Mouse (Mus musculus) myocyte (in vitro differentiated cells): ENCODE results near the gene Zc3h12c. TPM values are rescaled to one million over a fixed set of nuclear protein-coding genes. Genes with fewer than 3 reads are reported as not detected.

Experiments
- H3K27me3 ChIP-seq: one replicate; pipeline ENCODE4 v1.6.1; 2011; ENCODE audit not compliant: control insufficient read depth, insufficient read depth, insufficient read length
- H3K36me3 ChIP-seq: one replicate; pipeline ENCODE4 v1.6.1; 2011; ENCODE audit not compliant: control insufficient read depth, insufficient read depth
- H3K4me2 ChIP-seq: one replicate; pipeline ENCODE4 v1.6.1; 2011; ENCODE audit warnings: low read depth, control low read depth
- H3K4me3 ChIP-seq: one replicate; pipeline ENCODE4 v1.5.1; 2011; ENCODE audit warnings: mild to moderate bottlenecking, control low read depth, moderate library complexity
- H3K79me2 ChIP-seq: one replicate; pipeline ENCODE4 v1.6.1; 2011; ENCODE audit not compliant: control insufficient read depth, insufficient read depth
- H3ac ChIP-seq: one replicate; pipeline ENCODE4 v1.6.1; 2011; ENCODE audit not compliant: control insufficient read depth, insufficient read length
- CEBPB ChIP-seq: IDR thresholded peaks from 2 replicates; pipeline ENCODE4 v1.6.1; 2011; ENCODE audit warnings: mild to moderate bottlenecking, moderate library complexity; ENCODE audit not compliant: poor library complexity, insufficient read depth, severe bottlenecking
- E2F4 ChIP-seq: IDR thresholded peaks from one replicate; pipeline ENCODE4 v1.6.1; 2011; ENCODE audit warnings: mild to moderate bottlenecking, control low read depth, moderate library complexity; ENCODE audit not compliant: insufficient read depth
- MAX ChIP-seq: IDR thresholded peaks from one replicate; pipeline ENCODE4 v1.6.1; 2011; ENCODE audit warnings: low read depth, mild to moderate bottlenecking, control low read depth
- MYOD1 ChIP-seq, 3 experiments: IDR thresholded peaks; one replicate each; pipeline ENCODE4 v1.6.1; 2011; ENCODE audit warnings: control low read depth in 2 of 3, low read depth in 2 of 3, mild to moderate bottlenecking in 2 of 3, moderate library complexity in 1 of 3; ENCODE audit not compliant: insufficient read length in 2 of 3, control insufficient read depth in 1 of 3
- MYOG ChIP-seq, 3 experiments: IDR thresholded peaks; one replicate each; pipeline ENCODE4 v1.6.1; 2011; ENCODE audit warnings: control low read depth in 2 of 3, low read depth in 2 of 3, mild to moderate bottlenecking in 2 of 3; ENCODE audit not compliant: insufficient read length in 2 of 3, control insufficient read depth in 1 of 3, insufficient read depth in 1 of 3
- POLR2A ChIP-seq: IDR thresholded peaks from one replicate; pipeline ENCODE4 v1.6.1; 2011; ENCODE audit warnings: low read depth, mild to moderate bottlenecking, control low read depth, moderate library complexity; ENCODE audit not compliant: insufficient read length
- POLR2AphosphoS2 ChIP-seq: IDR thresholded peaks from one replicate; pipeline ENCODE4 v1.6.1; 2011; ENCODE audit warnings: low read depth, control low read depth; ENCODE audit not compliant: insufficient read length
- REST ChIP-seq: IDR thresholded peaks from one replicate; pipeline ENCODE4 v1.6.1; 2011; ENCODE audit warnings: mild to moderate bottlenecking, control low read depth, moderate library complexity; ENCODE audit not compliant: insufficient read depth, insufficient read length
- SRF ChIP-seq: IDR thresholded peaks from one replicate; pipeline ENCODE4 v1.6.1; 2011; ENCODE audit warnings: low read depth; ENCODE audit not compliant: control insufficient read depth, insufficient read length
- TCF12 ChIP-seq: IDR thresholded peaks from one replicate; pipeline ENCODE4 v1.6.1; 2011; ENCODE audit warnings: mild to moderate bottlenecking, control low read depth; ENCODE audit not compliant: poor library complexity, insufficient read depth, severe bottlenecking
- TCF3 ChIP-seq: IDR thresholded peaks from one replicate; pipeline ENCODE4 v1.6.1; 2011; ENCODE audit warnings: low read depth, control low read depth; ENCODE audit not compliant: insufficient read length
- USF1 ChIP-seq: IDR thresholded peaks from one replicate; pipeline ENCODE4 v1.6.1; 2011; ENCODE audit warnings: low read depth, mild to moderate bottlenecking, control low read depth, moderate library complexity
- polyA plus RNA-seq: library from polyadenylated mRNA; unstranded; fragments of >200 nt; fragmentation: generic; extraction: Trizol; gene quantifications from one replicate; pipeline ENCODE4 v1.2.1, GENCODE M21; 2012; ENCODE audit warnings: missing spikeins

Gene Zc3h12c
- polyA plus RNA-seq, 1 experiment: 1.2 TPM

DNA sequence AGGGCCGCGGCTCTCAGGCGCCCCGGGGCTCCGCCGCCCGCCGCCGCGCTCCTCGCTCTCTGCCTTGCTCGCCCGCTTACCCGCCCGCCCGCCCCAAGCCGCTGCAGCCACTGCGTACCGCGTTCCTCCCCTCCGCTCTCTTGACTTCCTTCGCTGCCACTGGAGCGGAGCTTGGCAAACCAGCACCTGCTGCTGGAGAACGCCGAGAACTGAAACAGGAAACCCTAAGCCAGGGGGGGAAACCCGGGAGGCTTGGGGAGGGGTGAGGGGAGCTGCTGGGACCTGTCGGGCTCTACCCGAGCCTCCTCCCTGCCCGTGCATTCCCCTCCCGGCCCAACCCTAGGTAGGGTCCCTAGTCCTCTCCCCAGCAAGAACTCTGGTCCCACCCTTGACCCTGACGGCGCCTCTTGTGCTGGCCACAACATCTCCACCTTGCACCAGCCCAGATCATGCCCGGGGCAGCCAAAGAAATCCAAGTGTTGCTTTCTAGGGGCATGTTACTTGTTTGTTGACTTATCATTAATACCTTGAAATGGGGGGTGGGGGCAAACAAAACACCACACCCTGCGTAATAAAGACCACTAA, 406 bp upstream of the Zc3h12c start:
- H3K27me3 ChIP-seq: no peaks in the 10 kb centered on the region
- H3K4me3 ChIP-seq: peak overlapping the region; percentile 56
- H3K79me2 ChIP-seq: peaks cover 37% of the 10 kb centered on the region
- peak overlapping the region; percentile 91 for H3ac ChIP-seq
- no peak for TF ChIP-seq MAX
- TF ChIP-seq E2F4: no peak
- TF ChIP-seq TCF3: no peak
- peak; percentile 61 for TF ChIP-seq POLR2A
- no peak for TF ChIP-seq USF1
- peak; percentile 10 for TF ChIP-seq TCF12
- no peak for TF ChIP-seq CEBPB
- TF ChIP-seq MYOD1 (IDR thresholded peaks at IDR 0.05; ENCODE audit: control insufficient read depth in 1 of 3, insufficient read length in 2 of 3, low read depth in 2 of 3): peak in 2 of 3 experiments; percentile 16 to 62
- TF ChIP-seq SRF: no peak
- TF ChIP-seq REST: no peak
- peak; percentile 36 for TF ChIP-seq POLR2AphosphoS2
- peak in 1 of 3 experiments; percentile 53 for TF ChIP-seq MYOG (IDR thresholded peaks at IDR 0.05; ENCODE audit: control insufficient read depth in 1 of 3, insufficient read depth in 1 of 3, insufficient read length in 2 of 3, low read depth in 2 of 3)
- peak overlapping the region; percentile 62 for H3K4me2 ChIP-seq
- H3K36me3 ChIP-seq: no peaks in the 10 kb centered on the region

DNA sequence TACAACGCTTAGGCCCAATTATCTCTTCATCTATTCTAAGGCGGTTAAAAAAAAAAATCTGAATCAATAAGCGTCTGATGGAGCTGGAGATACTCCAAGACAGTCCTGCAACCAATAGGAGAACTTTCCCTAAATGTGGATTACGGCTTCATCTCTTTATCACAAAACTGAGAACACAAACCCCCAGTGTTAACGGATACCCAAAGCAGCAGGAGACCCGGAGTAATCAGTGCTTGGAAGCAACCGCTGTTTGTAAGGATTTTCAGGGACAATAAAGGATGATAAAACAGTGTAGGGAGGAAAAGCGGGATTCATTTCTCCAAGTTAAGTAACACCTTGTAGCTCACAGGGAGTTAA, 888 bp downstream of the Zc3h12c start:
- H3K27me3 ChIP-seq: no peaks in the 10 kb centered on the region
- TF ChIP-seq POLR2AphosphoS2 (no peak), TCF12 (no peak), MYOG (IDR thresholded peaks at IDR 0.05; ENCODE audit: control insufficient read depth in 1 of 3, insufficient read depth in 1 of 3, insufficient read length in 2 of 3, low read depth in 2 of 3) (no peak), SRF (no peak), MYOD1 (IDR thresholded peaks at IDR 0.05; ENCODE audit: control insufficient read depth in 1 of 3, insufficient read length in 2 of 3, low read depth in 2 of 3) (no peak), MAX (no peak), E2F4 (no peak), USF1 (no peak), POLR2A (no peak), TCF3 (no peak), REST (no peak), CEBPB (no peak)
- H3ac ChIP-seq: peak overlapping the region; percentile 91
- H3K36me3 ChIP-seq: no peaks in the 10 kb centered on the region
- peaks cover 42% of the 10 kb centered on the region for H3K79me2 ChIP-seq
- peak overlapping the region; percentile 56 for H3K4me3 ChIP-seq
- H3K4me2 ChIP-seq: peak overlapping the region; percentile 92

DNA sequence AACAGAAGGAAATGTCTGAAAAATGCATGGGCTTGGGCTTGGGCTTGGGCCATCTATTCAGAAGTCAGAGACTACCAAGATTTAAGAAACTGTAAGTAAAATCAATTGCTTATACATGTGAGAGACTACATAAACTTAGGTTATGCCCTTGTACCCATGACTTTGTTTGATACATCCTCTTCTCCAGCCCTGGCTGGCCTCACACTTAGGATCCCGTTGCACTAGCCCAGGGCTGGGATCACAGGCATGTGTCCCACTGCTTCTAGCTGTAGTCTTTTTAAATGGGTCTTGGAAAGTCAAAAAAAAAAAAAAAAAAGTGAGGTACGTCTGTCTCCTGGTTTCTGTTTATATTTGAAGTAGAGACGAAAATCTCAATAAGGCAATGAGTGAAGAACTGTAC, 1.3 kb downstream of the Zc3h12c start:
- peaks cover 42% of the 10 kb centered on the region for H3K79me2 ChIP-seq
- no peaks in the 10 kb centered on the region for H3K27me3 ChIP-seq
- peak overlapping the region; percentile 56 for H3K4me3 ChIP-seq
- TF ChIP-seq E2F4: no peak
- H3ac ChIP-seq: peak overlapping the region; percentile 91
- peak overlapping the region; percentile 92 for H3K4me2 ChIP-seq
- H3K36me3 ChIP-seq: no peaks in the 10 kb centered on the region

DNA sequence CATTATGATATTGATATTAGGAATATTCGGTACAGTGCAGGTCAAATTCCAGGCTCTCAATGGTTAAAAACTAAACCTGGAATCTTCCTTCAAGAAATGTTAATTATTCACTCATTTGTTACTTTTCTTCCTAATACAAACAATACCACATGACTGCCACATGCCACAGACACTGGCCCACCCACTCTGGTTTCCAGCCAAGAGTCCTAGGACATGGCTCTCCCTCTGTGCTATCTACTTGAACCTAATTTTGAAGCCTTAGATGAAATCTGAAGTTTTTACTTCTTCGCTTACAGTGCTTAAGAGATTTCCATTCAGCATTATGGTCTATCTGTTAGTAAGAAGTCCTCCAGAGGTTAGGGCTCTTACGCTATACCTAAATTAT, 2.7 kb downstream of the Zc3h12c start:
- no peak overlapping the region for H3K4me2 ChIP-seq
- no peaks in the 10 kb centered on the region for H3K36me3 ChIP-seq
- H3K27me3 ChIP-seq: no peaks in the 10 kb centered on the region

DNA sequence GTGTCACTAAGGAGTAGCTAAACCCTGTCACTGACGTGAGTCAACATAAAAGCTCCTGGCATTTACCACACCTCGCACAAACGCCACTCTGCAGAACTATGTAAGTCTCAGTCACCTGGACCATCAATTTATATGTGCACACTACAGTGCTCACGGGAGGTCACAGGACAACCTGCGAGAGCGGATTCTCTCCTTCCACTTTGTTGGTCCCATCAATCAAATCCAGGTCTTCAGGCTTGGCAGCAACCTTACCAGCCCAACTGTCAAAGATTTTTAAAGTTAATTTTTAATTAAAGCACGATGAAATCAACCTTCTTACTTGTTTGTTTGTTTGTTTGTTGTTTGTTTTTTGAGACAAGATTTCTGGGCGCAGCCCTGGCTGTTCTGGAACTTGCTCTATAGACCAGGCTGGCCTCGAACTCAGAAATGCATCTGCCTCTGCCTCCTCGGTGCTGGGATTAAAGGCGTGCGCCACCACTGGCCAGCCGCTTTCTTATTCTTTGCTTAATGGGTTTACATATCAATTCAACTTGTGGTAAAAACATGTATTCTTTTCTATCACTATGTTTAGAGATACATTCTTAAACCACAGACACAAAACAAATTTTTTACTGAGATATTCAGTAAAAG, 3.2 kb downstream of the Zc3h12c start:
- peaks cover 57% of the 10 kb centered on the region for H3K79me2 ChIP-seq
- TF ChIP-seq POLR2AphosphoS2 (no peak), MAX (no peak), MYOG (IDR thresholded peaks at IDR 0.05; ENCODE audit: control insufficient read depth in 1 of 3, insufficient read depth in 1 of 3, insufficient read length in 2 of 3, low read depth in 2 of 3) (no peak), USF1 (no peak), CEBPB (no peak), TCF3 (no peak), TCF12 (no peak), SRF (no peak)
- no peaks in the 10 kb centered on the region for H3K36me3 ChIP-seq
- no peak overlapping the region for H3K4me3 ChIP-seq
- H3K4me2 ChIP-seq: no peak overlapping the region
- no peak overlapping the region for H3ac ChIP-seq
- no peaks in the 10 kb centered on the region for H3K27me3 ChIP-seq

More for the DNA sequence above, 2.7 kb downstream of the Zc3h12c start:
- peaks cover 56% of the 10 kb centered on the region for H3K79me2 ChIP-seq
- TF ChIP-seq TCF3: no peak
- TF ChIP-seq SRF: no peak
- TF ChIP-seq E2F4: no peak
- TF ChIP-seq TCF12: no peak
- TF ChIP-seq REST: no peak
- TF ChIP-seq POLR2A: no peak
- no peak for TF ChIP-seq MYOG (IDR thresholded peaks at IDR 0.05; ENCODE audit: control insufficient read depth in 1 of 3, insufficient read depth in 1 of 3, insufficient read length in 2 of 3, low read depth in 2 of 3)
- no peak for TF ChIP-seq MAX
- no peak for TF ChIP-seq USF1
- no peak for TF ChIP-seq POLR2AphosphoS2
- no peak for TF ChIP-seq CEBPB
- TF ChIP-seq MYOD1 (IDR thresholded peaks at IDR 0.05; ENCODE audit: control insufficient read depth in 1 of 3, insufficient read length in 2 of 3, low read depth in 2 of 3): no peak
- H3K4me3 ChIP-seq: no peak overlapping the region
- no peak overlapping the region for H3ac ChIP-seq
